Mouse (Mus musculus): Measurements from ENCODE around the gene Vmn1r4.

Vmn1r4 gene

GRCm38 (mm10) chr6:56916279-56916678 is 7.5 kb upstream of the Vmn1r4 start:
- no peak for DNase-seq (ENCODE audit: low spot score in 2 of 2)

GRCm38 (mm10) chr6:56917578-56918368 is 6.0 kb upstream of the Vmn1r4 start:
- DNase-seq (ENCODE audit: low spot score in 2 of 2), result no peak

GRCm38 (mm10) chr6:56919330-56920044 is 4.3 kb upstream of the Vmn1r4 start:
- no peak for DNase-seq (ENCODE audit: low spot score in 2 of 2)

- DNase-seq (ENCODE audit: low spot score in 2 of 2), result no peak
These were observed 3.4 kb upstream of the Vmn1r4 start for GRCm38 (mm10) chr6:56920222-56921092.

GRCm38 (mm10) chr6:56923331-56923725 is 487 bp upstream of the Vmn1r4 start:
- no peak for DNase-seq (ENCODE audit: low spot score in 2 of 2)

- DNase-seq (ENCODE audit: low spot score in 2 of 2), result no peak
These were observed 8.0 kb downstream of the Vmn1r4 start for GRCm38 (mm10) chr6:56931648-56932415.

GRCm38 (mm10) chr6:56932464-56932863 is 8.6 kb downstream of the Vmn1r4 start:
- DNase-seq (ENCODE audit: low spot score in 2 of 2), result no peak

- no peak for DNase-seq (ENCODE audit: low spot score in 2 of 2)
These were observed 10.6 kb downstream of the Vmn1r4 start for GRCm38 (mm10) chr6:56934366-56934765.

- no peak for DNase-seq (ENCODE audit: low spot score in 2 of 2)
These were observed 32.6 kb downstream of the Vmn1r4 start for GRCm38 (mm10) chr6:56956436-56956835.

- no peak for DNase-seq (ENCODE audit: low spot score in 2 of 2)
These were observed 46.2 kb downstream of the Vmn1r4 start, which contains the start of gene Vmn1r5 for GRCm38 (mm10) chr6:56969973-56970372. Vmn1r5 (plus strand) TSS chr6:56970273.

- DNase-seq (ENCODE audit: low spot score in 2 of 2), result no peak
These were observed 73.1 kb downstream of the Vmn1r4 start, which contains the start of gene Vmn1r6 for GRCm38 (mm10) chr6:56996943-56997342. Vmn1r6 (plus strand) TSS chr6:56997243.

Measured in urinary bladder, postnatal 4 days (tissue).